Mouse (Mus musculus) spleen, adult 2 months (tissue): ENCODE measurements at regions not wholly inside any gene's neighbourhood (a gene's known extent, or its start where the extent isn't known, plus 50 kb on each side); places are given as distances from the start of the nearest gene placed in this dataset.

Experiments
- CTCF ChIP-seq: fragments of 200-500 bp; IDR thresholded peaks from 2 replicates; pipeline ENCODE4 v1.5.1; 2011; ENCODE audit warnings: mild to moderate bottlenecking, inconsistent platforms; ENCODE audit not compliant: insufficient read depth, insufficient read length, insufficient replicate concordance; ENCODE audit errors: extremely low read depth
- POLR2A ChIP-seq: fragments of 200-500 bp; IDR thresholded peaks from 2 replicates; pipeline ENCODE4 v1.6.1; 2011; ENCODE audit warnings: low read depth, low read length, inconsistent platforms

DNA sequence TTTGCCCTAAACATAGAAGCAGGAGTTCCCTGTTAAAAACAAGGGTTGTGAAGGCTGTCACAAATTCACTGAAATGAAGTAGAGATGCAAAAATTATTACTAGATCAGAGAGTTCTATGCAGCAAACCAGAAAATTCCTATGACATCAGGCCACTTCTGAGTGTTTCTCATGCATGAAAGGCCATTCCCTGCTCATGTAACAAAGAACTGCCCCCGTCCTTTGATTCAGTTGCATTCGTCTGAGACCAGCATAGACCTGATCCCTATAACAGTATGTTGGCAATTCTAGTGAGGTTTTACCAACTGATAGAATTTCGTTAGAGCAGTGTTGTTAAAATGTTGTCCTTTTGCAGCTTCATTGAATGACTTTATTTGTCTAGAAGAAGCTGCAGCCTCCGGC lies 207.1 kb downstream of the Csl start:
- TF ChIP-seq CTCF = no peak
- TF ChIP-seq POLR2A = no peak
